Mouse (Mus musculus): ENCODE data around the gene Sema5a.
A peak's percentile ranks its signal among the peaks of the same experiment; 100 is the strongest.

The Sema5a gene

GRCm38 (mm10) chr15:32543181-32543580 lies 298.6 kb downstream of the Sema5a start:
- DNase-seq (ENCODE audit: low spot score in 2 of 2), result no peak

- no peak for DNase-seq (ENCODE audit: low spot score in 2 of 2)
Measured at GRCm38 (mm10) chr15:32545455-32545854, 300.8 kb downstream of the Sema5a start.

- no peak for DNase-seq (ENCODE audit: low spot score in 2 of 2)
Measured at GRCm38 (mm10) chr15:32546746-32547145, 302.1 kb downstream of the Sema5a start.

GRCm38 (mm10) chr15:32558925-32559324 lies 314.3 kb downstream of the Sema5a start:
- DNase-seq (ENCODE audit: low spot score in 2 of 2), result no peak

GRCm38 (mm10) chr15:32562600-32562999 lies 318.0 kb downstream of the Sema5a start:
- DNase-seq (ENCODE audit: low spot score in 2 of 2), result no peak

- DNase-seq (ENCODE audit: low spot score in 2 of 2), result no peak
Measured at GRCm38 (mm10) chr15:32568181-32568857, 323.7 kb downstream of the Sema5a start.

- no peak for DNase-seq (ENCODE audit: low spot score in 2 of 2)
Measured at GRCm38 (mm10) chr15:32568858-32569387, 324.3 kb downstream of the Sema5a start.

- DNase-seq (ENCODE audit: low spot score in 2 of 2), result no peak
Measured at GRCm38 (mm10) chr15:32574327-32574726, 329.7 kb downstream of the Sema5a start.

GRCm38 (mm10) chr15:32575212-32575611 lies 330.6 kb downstream of the Sema5a start:
- no peak for DNase-seq (ENCODE audit: low spot score in 2 of 2)

- DNase-seq (ENCODE audit: low spot score in 2 of 2), result no peak
Measured at GRCm38 (mm10) chr15:32579351-32579750, 334.7 kb downstream of the Sema5a start.

GRCm38 (mm10) chr15:32590641-32591040 lies 346.0 kb downstream of the Sema5a start:
- no peak for DNase-seq (ENCODE audit: low spot score in 2 of 2)

GRCm38 (mm10) chr15:32593746-32594145 lies 349.1 kb downstream of the Sema5a start:
- DNase-seq (ENCODE audit: low spot score in 2 of 2), result no peak

- no peak for DNase-seq (ENCODE audit: low spot score in 2 of 2)
Measured at GRCm38 (mm10) chr15:32596574-32596973, 352.0 kb downstream of the Sema5a start.

- DNase-seq (ENCODE audit: low spot score in 2 of 2), result no peak
Measured at GRCm38 (mm10) chr15:32597189-32597588, 352.6 kb downstream of the Sema5a start.

GRCm38 (mm10) chr15:32607236-32607635 lies 362.6 kb downstream of the Sema5a start:
- DNase-seq (ENCODE audit: low spot score in 2 of 2), result no peak

GRCm38 (mm10) chr15:32610776-32611175 lies 366.2 kb downstream of the Sema5a start:
- peak in 1 of 2 experiments; percentile 14 for DNase-seq (ENCODE audit: low spot score in 2 of 2)

- DNase-seq (ENCODE audit: low spot score in 2 of 2), result no peak
Measured at GRCm38 (mm10) chr15:32611201-32611600, 366.6 kb downstream of the Sema5a start.

- DNase-seq (ENCODE audit: low spot score in 2 of 2), result no peak
Measured at GRCm38 (mm10) chr15:32613718-32614117, 369.1 kb downstream of the Sema5a start.

- DNase-seq (ENCODE audit: low spot score in 2 of 2), result no peak
Measured at GRCm38 (mm10) chr15:32615773-32616172, 371.2 kb downstream of the Sema5a start.

- no peak for DNase-seq (ENCODE audit: low spot score in 2 of 2)
Measured at GRCm38 (mm10) chr15:32619199-32619598, 374.6 kb downstream of the Sema5a start.

- DNase-seq (ENCODE audit: low spot score in 2 of 2), result no peak
Measured at GRCm38 (mm10) chr15:32623037-32623739, 378.6 kb downstream of the Sema5a start.

- DNase-seq (ENCODE audit: low spot score in 2 of 2), result no peak
Measured at GRCm38 (mm10) chr15:32624106-32624505, 379.5 kb downstream of the Sema5a start.

- no peak for DNase-seq (ENCODE audit: low spot score in 2 of 2)
Measured at GRCm38 (mm10) chr15:32626031-32626430, 381.4 kb downstream of the Sema5a start.

Measured in cerebellum, postnatal 4 days (tissue).